Mouse (Mus musculus) T-helper 17 cell (primary cell): ENCODE measurements at regions not wholly inside any gene's neighbourhood (a gene's known extent, or its start where the extent isn't known, plus 50 kb on each side); places are given as distances from the start of the nearest gene placed in this dataset.

ENCODE experiments used
- in situ Hi-C, 2 experiments: fragments of 300-600 bp; cut with MboI, MseI; formaldehyde crosslinking; loops; 1 replicate in 1 of 2; 2 replicates in 1 of 2; pipeline ENCODE4 v1.15.1; 2025; ENCODE audit warnings: high pct_unique_total_duplicates in 2 of 2

- in situ Hi-C loops = loop anchor here in 1 of 2 experiments (10.0 kb wide), 1 partner anchor 663 kb away; no protein-coding TSS in a partner anchor
These were observed 1359.0 kb upstream of the Nudt12 start for GRCm38 (mm10) chr17:60372206-60372605.

DNA sequence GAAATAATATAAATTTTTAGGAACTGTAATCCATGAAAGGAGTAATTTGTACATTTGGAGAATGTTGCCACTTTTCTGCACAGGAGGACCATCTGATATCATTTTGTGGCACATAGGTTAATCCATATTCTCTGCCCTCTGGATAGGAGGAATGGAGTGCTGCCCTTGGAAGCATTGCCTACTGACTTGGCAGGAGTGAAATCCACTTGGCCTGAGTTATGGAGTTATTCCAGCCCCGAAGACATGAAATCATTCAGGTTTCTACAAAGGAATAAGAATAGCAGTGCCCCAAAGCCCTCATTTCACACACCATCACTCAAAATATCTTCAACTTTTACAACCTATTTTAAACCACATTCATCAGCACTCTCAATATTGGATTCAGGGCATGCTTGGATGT lies 1342.2 kb upstream of the Nudt12 start:
- in situ Hi-C loops = no loop called here

- in situ Hi-C loops = no loop called here
These were observed 1331.5 kb upstream of the Nudt12 start for GRCm38 (mm10) chr17:60344656-60345055.

- in situ Hi-C loops = no loop called here
These were observed 1324.5 kb upstream of the Nudt12 start for GRCm38 (mm10) chr17:60337680-60338079.

DNA sequence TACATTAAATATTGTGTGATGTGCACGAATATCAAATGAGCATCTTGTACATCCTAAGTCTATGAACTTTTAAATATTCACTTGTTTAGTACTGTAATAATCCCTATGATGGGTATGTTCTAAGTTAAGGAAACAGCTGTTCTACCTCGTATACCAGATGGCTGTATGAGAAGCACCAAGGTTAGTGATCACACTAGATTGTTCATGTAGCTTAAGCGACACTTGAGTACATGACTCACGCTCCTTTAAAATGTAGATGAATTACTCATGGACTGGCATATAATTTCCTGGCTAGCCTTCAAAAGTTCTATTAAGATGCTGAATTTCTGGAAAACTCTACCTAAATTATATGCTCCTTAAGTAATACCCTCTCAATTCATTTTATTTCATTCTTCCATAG lies 1307.9 kb upstream of the Nudt12 start:
- in situ Hi-C loops = no loop called here
